Mouse (Mus musculus): ENCODE data around the gene Lrp8. TPM values are rescaled to one million over a fixed set of nuclear protein-coding genes. Genes with fewer than 3 reads are reported as not detected.

Lrp8 gene
- polyA plus RNA-seq (2012; rRNA removed): 4.6 and 4.9 TPM in 2 replicates

DNA sequence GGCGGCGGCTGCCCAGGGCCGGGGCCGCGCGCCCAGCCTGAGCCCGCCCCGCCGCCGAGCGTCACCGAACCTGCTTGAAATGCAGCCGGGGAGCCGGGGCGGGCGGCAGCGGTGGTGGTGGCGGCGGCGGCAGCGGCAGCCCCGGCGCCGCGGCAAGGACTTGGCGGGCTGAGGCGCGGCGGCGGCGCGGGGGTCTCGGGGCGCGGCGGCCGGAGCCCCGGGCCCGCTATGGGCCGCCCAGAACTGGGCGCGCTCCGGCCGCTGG lies at the start of gene Lrp8:
Gene Lrp8, plus strand, starts transcription at position 77 of the 265 bp plus-strand sequence.

DNA sequence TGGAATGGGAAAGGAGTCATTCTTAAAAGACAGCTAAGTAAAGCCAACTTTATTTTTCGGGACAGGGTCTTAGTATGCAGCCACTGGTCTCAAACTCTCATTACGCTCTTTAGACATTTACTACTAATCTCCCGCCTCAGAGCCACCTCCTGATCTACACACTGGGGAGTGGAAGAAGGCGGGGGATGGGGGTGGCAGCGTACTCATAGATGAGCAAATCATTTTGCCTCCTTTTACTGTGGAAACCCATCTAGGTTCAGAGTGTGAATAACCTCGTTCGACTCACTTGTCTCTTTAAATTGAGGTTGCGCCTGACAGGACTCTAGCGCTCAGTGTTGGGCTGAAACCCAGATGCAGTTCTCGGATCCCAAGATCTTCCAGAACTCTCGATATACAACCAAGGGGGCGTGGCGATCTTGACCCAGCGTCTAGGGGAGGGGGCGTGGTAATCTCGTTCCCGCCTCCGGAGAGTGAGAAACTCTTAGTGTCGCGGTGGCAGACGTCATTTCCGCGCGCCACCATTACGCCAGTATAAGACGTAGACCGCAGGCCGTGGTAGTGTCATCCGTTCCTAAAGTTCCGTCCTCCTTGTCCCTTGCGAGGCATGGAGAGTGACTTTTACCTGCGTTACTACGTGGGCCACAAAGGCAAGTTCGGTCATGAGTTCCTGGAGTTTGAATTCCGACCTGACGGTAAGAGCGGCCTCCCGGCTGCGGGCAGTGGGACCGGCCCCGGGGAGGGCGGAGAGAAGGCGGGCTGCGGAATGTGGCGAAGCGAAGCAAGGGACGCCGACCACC lies 77.4 kb downstream of the Lrp8 start, which contains the start of gene Magoh:
Gene Magoh, plus strand, starts transcription at position 502 of the 797 bp plus-strand sequence.

DNA sequence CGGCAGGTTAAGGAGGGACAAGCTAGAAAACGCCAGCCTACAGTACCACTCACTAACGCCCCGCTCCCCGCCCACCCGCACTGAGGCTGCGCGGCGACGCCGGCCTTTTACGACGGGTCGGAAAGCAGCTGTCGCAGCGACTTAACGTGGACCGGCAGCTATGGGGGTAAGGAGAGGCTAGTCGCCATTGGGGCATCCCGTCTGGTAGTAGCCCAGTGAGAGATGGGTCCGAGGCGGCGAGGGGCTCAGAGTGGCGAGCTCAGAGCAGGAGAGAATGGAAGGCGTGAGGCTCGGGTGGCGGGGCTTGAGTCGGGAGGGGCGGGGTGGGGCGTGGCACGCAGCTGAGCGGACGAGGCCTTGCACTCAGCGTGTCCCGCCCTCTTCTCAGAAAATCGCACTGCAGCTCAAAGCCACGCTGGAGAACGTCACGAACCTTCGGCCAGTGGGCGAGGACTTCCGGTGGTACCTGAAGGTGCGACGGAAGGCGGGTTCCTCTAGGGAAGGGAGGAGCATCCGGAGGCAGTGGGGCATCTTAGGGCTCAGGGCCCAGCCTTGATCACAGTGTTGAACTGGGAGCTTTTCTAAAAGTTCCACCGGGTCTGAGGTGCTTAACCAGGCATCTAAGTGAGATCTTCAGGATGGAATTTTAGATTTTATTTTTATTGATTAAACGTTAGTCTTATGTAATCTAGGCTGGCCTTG lies 87.8 kb downstream of the Lrp8 start, which contains the start of gene 0610037L13Rik:
Gene 0610037L13Rik, plus strand, starts transcription at position 83 of the 702 bp plus-strand sequence.

DNA sequence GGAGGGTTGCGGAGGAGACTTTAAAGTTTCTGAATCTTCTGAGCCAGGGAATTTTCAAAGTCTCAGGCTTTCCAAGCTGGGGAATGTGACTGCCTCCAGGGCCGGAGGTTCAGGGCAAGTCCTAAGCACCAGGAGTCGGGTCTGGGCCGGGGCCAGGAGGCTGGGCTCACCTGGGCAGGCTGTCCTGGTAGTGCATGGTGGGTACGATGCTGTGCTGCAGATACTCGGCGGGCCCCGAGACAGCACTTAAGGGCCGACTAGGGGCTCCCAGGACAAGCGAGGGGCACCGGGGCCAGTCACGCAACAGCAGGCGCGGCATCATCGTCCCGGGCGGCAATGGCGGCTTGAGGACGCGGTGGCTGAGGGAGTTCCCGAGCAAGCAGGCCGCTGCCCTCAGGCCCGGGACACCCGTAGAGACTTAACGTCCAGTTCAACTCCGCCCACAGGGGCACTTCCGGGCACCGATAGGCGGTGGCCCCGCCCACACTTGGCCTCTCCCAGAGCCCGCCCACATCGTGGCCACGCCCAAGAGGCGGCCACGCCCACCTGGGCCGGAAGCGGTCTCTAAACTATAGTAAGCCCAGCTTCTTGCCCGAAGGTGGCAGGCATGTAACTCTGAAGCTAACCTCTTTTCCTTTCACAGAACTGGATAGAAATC lies 121.2 kb downstream of the Lrp8 start, which contains the start of gene Cpt2:
Gene Cpt2, minus strand, starts transcription at position 466 of the 658 bp plus-strand sequence.

Other genes with a start within 250 kb of the Lrp8 start
- 0.03 TPM in 1 of 2 replicates, not detected in the other for gene Dmrtb1, start 118.0 kb upstream of the Lrp8 start, polyA plus RNA-seq (2012; rRNA removed)
- gene Magoh, start 77.5 kb downstream of the Lrp8 start, polyA plus RNA-seq (2012; rRNA removed): 106 and 108 TPM in 2 replicates
- 34.1 and 34.9 TPM in 2 replicates for gene 0610037L13Rik, start 87.6 kb downstream of the Lrp8 start, polyA plus RNA-seq (2012; rRNA removed)
- gene Cpt2, start 121.3 kb downstream of the Lrp8 start, polyA plus RNA-seq (2012; rRNA removed): 19.5 and 24.9 TPM in 2 replicates
- gene Slc1a7, start 166.1 kb downstream of the Lrp8 start, polyA plus RNA-seq (2012; rRNA removed): 0.02 TPM in 1 of 2 replicates, not detected in the other